Mouse (Mus musculus) limb, embryonic 10.5 days (tissue): ENCODE data around the gene Lgalsl. TPM values are rescaled to one million over a fixed set of nuclear protein-coding genes. Genes with fewer than 3 reads are reported as not detected.

Source experiments
- DNase-seq: peaks from one replicate; pipeline ENCODE4 v3.0.0-alpha.2; 2017; ENCODE audit warnings: low spot score
- H3K27ac ChIP-seq: fragments of 300-500 bp; sonication (generic); 2 replicates; pipeline ENCODE4 v1.5.1; 2016; ENCODE audit warnings: mild to moderate bottlenecking
- H3K27me3 ChIP-seq: fragments of 300-500 bp; sonication (generic); 2 replicates; pipeline ENCODE4 v1.6.1; 2016; ENCODE audit warnings: low read depth, mild to moderate bottlenecking; ENCODE audit not compliant: poor library complexity, severe bottlenecking
- H3K36me3 ChIP-seq: fragments of 300-500 bp; sonication (generic); 2 replicates; pipeline ENCODE4 v1.6.1; 2016; ENCODE audit warnings: mild to moderate bottlenecking, moderate library complexity
- H3K4me1 ChIP-seq: fragments of 300-500 bp; sonication (generic); 2 replicates; pipeline ENCODE4 v1.6.1; 2016
- H3K4me3 ChIP-seq: fragments of 300-500 bp; sonication (generic); 2 replicates; pipeline ENCODE4 v1.5.1; 2016; ENCODE audit warnings: mild to moderate bottlenecking, moderate library complexity
- H3K9me3 ChIP-seq: fragments of 300-500 bp; sonication (generic); replicated peaks from 2 replicates; pipeline ENCODE4 v1.6.1; 2016; ENCODE audit warnings: mild to moderate bottlenecking
- WGBS: fragments of 180-500 bp; shearing (Covaris S2); methylation state at CpG from one replicate; pipeline ENCODE4 v1.1.7; 2016; 5-methylcytosine and 5-hydroxymethylcytosine counted together
- polyA plus RNA-seq: library from polyadenylated mRNA; unstranded; fragments of >200 nt; fragmentation: Nextera tagmentation; extraction: Ambion mirVana; gene quantifications from 2 replicates; pipeline ENCODE4 v1.2.1, GENCODE M21; 2016

Lgalsl gene
- polyA plus RNA-seq = 29.8 and 31.3 TPM in 2 replicates

DNA sequence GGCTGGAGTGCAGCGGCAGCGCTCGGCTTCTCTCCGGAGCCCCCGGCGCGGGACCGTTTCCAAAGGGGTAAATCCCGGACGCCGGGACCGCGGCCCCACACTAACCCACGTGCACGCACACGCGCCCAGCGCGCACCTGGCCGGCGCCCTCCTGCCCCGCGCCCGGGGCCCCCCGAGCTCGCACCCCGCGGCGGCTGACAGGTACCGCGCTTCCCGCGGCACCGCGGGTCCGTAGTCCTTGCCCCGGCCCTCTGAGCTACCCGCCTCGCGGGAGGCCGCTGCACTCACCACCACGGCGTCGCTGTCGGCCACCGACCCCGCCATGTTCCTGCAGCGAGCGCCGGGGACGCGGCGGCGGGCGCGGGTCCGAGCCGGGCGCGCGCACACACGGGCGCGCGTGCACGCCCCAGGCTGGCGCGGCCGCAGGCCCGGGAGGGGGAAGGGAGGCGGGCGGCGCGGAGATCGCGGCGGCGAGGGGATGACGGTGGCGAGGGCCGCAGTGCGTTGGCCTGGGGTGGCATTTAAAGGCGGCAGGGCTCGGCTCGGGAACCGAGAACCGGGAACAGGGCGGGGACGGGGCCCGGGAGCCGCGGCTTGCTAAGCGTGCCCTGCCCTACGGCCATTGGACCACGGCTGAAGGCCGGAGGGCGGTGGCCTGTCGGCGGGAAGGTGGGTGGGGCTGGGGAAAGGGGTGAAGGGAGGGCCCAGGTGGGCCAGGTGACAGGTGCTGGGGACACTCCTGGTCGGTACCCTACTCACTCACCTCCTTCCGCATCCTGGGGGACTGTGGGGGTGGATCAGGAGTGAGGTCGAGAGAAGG, at the start of gene Lgalsl:
TSS of gene Lgalsl (minus strand) at position 371 of the 820 bp plus-strand sequence.
- H3K27me3 ChIP-seq = peaks cover 16% of the 10 kb centered on the region; the same call in 1 of the 2 replicates
- peak within 1 kb of the TSS; percentile 73 for H3K4me3 ChIP-seq
- under 1% methylated on average over 102 of the region's 102 CpGs for WGBS

DNA sequence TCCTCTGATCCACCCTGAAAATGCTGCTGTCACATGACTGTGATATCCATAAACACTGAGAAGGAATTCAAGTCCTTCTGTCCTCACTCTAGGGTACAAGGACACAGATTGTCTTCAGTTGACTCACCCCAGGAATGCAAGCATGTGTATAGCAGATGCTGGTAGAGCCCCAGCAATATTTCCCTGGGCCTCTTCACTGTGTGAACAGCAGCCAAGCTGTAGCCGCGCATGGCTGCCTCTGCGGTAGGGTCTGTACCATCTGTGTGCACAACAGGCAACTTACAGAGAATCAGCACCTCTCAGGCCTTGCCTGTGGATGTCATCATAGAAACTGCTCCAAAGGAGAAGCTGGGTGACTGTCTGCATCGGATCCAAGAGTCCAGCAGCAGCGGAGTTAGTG, 47.8 kb upstream of the Lgalsl start:
- H3K27me3 ChIP-seq = no peaks in the 10 kb centered on the region
- no peaks in the 10 kb centered on the region for H3K9me3 ChIP-seq
- peaks cover 5% of the 10 kb centered on the region; the same call in 1 of the 2 replicates for H3K4me1 ChIP-seq
- H3K4me3 ChIP-seq = no peak overlapping the region
- no peaks in the 10 kb centered on the region for H3K36me3 ChIP-seq
- 95% methylated on average over 5 of the region's 5 CpGs for WGBS
- DNase-seq = no peak
- no peak overlapping the region for H3K27ac ChIP-seq

More for the DNA sequence above, at the start of gene Lgalsl:
- DNase-seq = peak; percentile 83
- Histone ChIP-seq H3K9me3 (no peaks in the 10 kb centered on the region), H3K27ac (peak within 1 kb of the TSS; percentile 96), H3K36me3 (peaks cover 31% of the 10 kb centered on the region), H3K4me1 (peaks cover 36% of the 10 kb centered on the region)

DNA sequence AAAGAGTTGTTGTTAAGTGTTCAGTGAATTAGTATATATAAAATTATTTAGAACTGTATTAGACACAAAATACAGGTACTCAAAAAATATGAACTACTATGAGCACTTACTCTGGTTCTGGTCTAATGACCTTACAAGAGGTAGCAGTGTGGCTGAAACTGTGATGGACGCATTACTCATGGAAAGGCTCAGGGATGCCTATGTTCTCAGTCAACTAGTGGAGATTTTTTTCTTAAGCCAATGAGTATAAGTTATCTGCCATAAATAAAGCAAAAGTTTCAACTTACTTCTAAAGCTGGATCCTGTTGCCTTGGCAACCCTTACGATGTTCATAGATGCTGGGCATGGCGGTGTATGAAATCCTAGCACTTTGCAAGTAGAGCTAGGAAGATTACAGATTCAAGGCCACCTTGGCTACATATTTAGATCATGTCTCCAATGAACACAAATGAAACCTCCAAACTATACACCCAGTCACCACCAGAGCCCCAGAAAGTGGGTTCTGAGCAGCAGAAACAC, 46.8 kb upstream of the Lgalsl start:
- Histone ChIP-seq H3K4me3 (no peak overlapping the region), H3K9me3 (no peaks in the 10 kb centered on the region), H3K27me3 (no peaks in the 10 kb centered on the region), H3K4me1 (peaks cover 2% of the 10 kb centered on the region; the same call in 1 of the 2 replicates), H3K27ac (no peak overlapping the region), H3K36me3 (no peaks in the 10 kb centered on the region)
- no peak for DNase-seq
- WGBS = 91% methylated on average over 3 of the region's 3 CpGs

DNA sequence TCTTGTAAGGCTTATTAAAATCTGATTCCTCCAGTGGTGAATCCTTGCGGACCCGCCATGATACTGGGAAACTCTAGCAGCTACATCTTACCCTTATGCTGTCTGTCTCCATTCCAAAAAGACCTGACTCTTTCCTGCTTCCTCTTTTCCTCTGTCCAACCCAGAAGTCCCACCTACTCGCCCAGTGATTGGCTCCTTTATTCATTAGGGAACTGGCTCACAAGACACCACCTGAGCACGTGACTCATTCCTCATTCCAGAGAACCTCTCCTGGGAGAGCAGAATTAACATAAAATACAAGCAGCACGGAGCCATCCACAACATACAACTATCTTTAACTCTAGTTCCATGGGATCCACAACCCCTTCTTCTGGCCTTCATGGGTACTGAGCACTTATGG, 42.5 kb upstream of the Lgalsl start:
- H3K27me3 ChIP-seq = no peaks in the 10 kb centered on the region
- WGBS = 80% methylated on average over 5 of the region's 5 CpGs

DNA sequence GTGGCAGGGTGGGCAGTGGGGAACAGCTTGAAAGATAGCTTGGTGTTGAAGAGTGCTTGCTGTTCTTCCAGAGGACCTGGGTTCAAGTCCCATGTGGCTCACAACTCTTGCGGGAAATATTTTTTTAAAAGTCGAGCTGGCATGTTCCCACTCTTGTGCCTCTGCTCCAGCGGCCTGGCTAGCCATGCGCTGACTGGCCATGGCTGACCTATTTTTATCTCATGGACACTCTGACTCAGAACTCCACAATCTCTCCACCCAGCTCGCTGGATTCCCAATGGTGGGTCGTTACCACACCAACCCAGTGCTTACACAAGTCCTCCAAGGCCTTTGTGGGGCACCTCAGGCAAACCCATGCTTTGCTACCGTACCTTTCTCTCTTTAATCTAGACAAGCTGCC, 42.1 kb upstream of the Lgalsl start:
- no peaks in the 10 kb centered on the region for H3K9me3 ChIP-seq
- no peak for DNase-seq
- H3K27me3 ChIP-seq = no peaks in the 10 kb centered on the region
- no peak overlapping the region for H3K27ac ChIP-seq
- H3K36me3 ChIP-seq = no peaks in the 10 kb centered on the region
- WGBS = 89% methylated on average over 7 of the region's 7 CpGs
- no peaks in the 10 kb centered on the region for H3K4me1 ChIP-seq
- no peak overlapping the region for H3K4me3 ChIP-seq

More for the DNA sequence above, 42.5 kb upstream of the Lgalsl start:
- no peak overlapping the region for H3K27ac ChIP-seq
- no peak for DNase-seq
- H3K4me3 ChIP-seq = no peak overlapping the region
- H3K9me3 ChIP-seq = no peaks in the 10 kb centered on the region
- no peaks in the 10 kb centered on the region for H3K4me1 ChIP-seq
- no peaks in the 10 kb centered on the region for H3K36me3 ChIP-seq

DNA sequence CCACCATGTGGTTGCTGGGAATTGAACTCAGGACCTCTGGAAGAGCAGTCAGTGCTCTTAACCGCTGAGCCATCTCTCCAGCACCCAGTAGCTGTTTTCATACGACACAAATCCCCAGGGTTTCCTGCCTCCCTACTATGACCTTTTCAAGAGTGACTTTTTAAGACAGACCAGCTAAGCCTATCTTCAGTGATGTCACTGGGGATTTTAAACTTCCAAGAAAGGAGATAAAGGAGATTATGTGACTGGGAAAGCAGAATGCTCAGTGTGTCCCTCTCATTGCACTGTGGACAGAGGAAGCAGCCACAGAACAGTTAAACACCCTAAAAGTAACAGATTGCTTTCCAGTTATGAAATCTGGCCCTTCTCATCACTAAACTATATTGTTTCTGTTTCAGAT, 41.6 kb upstream of the Lgalsl start:
- Histone ChIP-seq H3K4me3 (no peak overlapping the region), H3K27me3 (no peaks in the 10 kb centered on the region), H3K27ac (no peak overlapping the region), H3K9me3 (no peaks in the 10 kb centered on the region), H3K36me3 (no peaks in the 10 kb centered on the region), H3K4me1 (no peaks in the 10 kb centered on the region)
- DNase-seq = no peak
- WGBS = 90% methylated on average over 2 of the region's 2 CpGs

DNA sequence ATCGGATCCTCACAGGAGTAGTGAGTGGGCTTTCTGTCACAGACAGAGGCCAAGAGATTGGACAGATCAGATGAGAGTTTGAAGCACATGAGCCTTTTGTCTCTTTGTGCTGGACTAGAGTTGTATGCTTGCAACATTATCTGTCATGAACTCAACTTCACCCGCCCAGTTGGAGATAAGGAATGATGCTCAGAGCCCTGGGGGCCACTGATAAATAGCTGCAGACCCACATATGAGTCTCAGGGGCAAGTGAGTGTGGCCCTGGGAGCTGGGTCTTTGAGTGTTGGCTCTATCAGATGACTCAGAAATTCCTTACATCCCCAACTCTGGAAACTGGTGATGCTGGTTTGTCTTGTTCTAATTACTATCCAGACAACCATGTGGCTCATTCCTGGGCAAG, 39.1 kb upstream of the Lgalsl start:
- Histone ChIP-seq H3K27ac (no peak overlapping the region), H3K9me3 (no peaks in the 10 kb centered on the region), H3K27me3 (no peaks in the 10 kb centered on the region), H3K4me1 (peaks cover 3% of the 10 kb centered on the region; the same call in 1 of the 2 replicates), H3K36me3 (no peaks in the 10 kb centered on the region), H3K4me3 (no peak overlapping the region)
- WGBS = 78% methylated on average over 2 of the region's 2 CpGs
- no peak for DNase-seq

DNA sequence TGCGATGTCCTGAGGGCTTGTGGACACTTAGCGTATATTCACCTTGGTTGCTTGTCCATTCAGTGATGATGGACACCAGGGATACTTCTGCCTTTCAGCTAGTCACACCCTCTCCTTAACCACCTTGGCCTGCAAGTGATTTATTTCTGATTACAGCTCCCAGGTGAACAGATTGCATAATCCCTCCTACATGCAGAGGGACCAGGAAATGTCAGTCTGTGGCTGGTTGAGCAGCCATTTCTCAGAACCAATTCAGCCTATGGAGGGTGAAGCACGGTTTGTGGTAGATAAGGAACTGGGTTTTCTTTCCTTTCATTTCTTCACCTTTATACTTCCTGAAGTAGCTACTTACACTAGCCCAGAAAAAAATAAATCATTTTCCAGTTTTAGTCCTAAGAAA, 34.6 kb upstream of the Lgalsl start:
- WGBS = 90% methylated on average over 3 of the region's 3 CpGs
- Histone ChIP-seq H3K4me3 (no peak overlapping the region), H3K9me3 (no peaks in the 10 kb centered on the region), H3K36me3 (no peaks in the 10 kb centered on the region), H3K4me1 (peaks cover 8% of the 10 kb centered on the region), H3K27ac (no peak overlapping the region), H3K27me3 (no peaks in the 10 kb centered on the region)
- no peak for DNase-seq

DNA sequence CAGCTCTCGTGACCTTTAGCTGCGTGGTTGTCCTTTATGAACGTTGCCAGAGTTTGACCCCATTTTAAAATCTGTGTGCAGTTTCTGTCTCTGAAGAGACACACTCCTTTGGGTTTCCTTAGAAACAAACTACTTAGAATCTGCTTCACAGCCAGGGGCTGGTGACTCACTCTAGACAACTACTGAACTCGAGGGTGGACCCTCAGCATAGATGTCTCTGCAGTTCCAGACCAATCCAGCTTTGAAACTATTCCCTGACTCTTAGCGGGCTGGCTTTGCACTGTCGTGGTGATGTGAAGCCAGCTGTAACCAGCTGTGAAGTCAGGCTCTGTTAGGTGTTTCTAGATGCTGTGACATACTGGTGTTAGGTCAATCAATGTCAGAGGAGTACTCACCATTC, 33.8 kb upstream of the Lgalsl start:
- Histone ChIP-seq H3K4me3 (no peak overlapping the region), H3K27ac (no peak overlapping the region), H3K36me3 (no peaks in the 10 kb centered on the region), H3K9me3 (no peaks in the 10 kb centered on the region), H3K4me1 (peaks cover 13% of the 10 kb centered on the region), H3K27me3 (no peaks in the 10 kb centered on the region)
- WGBS = 70% methylated on average over 6 of the region's 6 CpGs
- DNase-seq = no peak

DNA sequence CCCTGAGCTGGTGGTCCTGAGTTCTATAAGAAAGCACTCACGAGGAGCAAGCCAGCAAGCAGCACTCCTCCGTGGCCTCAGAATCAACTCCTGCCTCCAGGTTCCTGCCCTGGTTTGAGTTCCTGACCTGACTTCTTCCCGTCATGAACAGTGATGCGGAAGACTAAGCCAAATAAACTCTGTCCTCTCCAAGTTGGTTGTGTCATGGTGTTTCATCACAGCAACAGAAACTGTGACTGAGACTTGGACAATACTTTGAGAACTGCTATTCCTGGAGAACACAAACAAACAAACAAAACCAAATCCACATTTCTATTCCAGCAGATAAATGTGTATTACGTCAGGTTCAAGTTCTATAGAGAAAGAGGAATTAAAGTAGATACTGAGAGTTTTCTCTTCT, 31.2 kb upstream of the Lgalsl start:
- DNase-seq = no peak
- H3K9me3 ChIP-seq = no peaks in the 10 kb centered on the region
- H3K4me1 ChIP-seq = peaks cover 27% of the 10 kb centered on the region
- no peak overlapping the region for H3K4me3 ChIP-seq
- H3K36me3 ChIP-seq = no peaks in the 10 kb centered on the region
- H3K27ac ChIP-seq = no peak overlapping the region
- H3K27me3 ChIP-seq = no peaks in the 10 kb centered on the region
- WGBS = 93% methylated on average over 5 of the region's 5 CpGs

DNA sequence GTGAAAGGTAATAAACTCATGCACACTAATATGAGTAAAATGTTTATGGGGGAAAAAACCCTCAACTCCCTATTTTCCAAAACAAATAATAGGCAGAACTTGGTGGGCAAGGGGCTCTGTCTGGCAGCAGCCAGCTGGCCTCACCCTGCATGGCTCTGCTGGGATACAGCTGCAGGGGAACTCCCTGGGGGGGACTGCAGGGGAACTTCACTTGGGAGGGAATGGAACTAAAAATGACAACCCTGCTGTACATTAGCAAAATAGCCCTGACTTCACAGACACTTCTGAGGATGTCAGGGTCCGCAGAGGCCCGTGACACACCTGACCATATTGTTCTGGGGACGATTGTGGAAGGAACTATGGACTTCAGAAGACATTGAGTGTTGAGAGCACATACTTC, 29.5 kb upstream of the Lgalsl start:
- Histone ChIP-seq H3K27ac (no peak overlapping the region), H3K4me1 (peaks cover 28% of the 10 kb centered on the region), H3K9me3 (no peaks in the 10 kb centered on the region), H3K36me3 (no peaks in the 10 kb centered on the region), H3K4me3 (no peak overlapping the region), H3K27me3 (no peaks in the 10 kb centered on the region)
- 88% methylated on average over 3 of the region's 3 CpGs for whole genome bisulfite sequencing
- no peak for DNase-seq

DNA sequence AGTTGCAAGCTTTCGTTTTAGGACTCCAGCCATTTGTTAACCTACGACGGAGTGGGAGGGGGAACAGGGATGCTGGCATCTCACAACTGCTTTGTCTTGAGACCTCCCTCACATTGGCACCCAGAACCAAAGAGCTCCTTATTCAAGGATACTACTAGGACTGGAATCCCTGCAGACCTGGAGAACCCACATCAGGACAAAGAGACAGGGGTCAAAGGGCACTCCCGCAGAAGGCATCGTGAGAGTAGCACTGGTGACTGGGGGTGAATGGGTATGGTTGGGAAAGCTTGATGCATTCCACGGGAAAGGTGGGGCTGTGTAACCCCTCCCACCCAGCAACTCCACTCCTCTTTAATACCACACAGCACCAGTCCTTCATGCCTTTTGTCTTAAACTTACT, 29.0 kb upstream of the Lgalsl start:
- H3K4me3 ChIP-seq = no peak overlapping the region
- 0 out of 2 replicates have a peak overlapping the region, but pooled peaks have one; percentile 72 for H3K27ac ChIP-seq
- H3K36me3 ChIP-seq = no peaks in the 10 kb centered on the region
- DNase-seq = no peak
- no peaks in the 10 kb centered on the region for H3K9me3 ChIP-seq
- WGBS = 57% methylated on average over 6 of the region's 6 CpGs
- H3K4me1 ChIP-seq = peaks cover 30% of the 10 kb centered on the region
- no peaks in the 10 kb centered on the region for H3K27me3 ChIP-seq

DNA sequence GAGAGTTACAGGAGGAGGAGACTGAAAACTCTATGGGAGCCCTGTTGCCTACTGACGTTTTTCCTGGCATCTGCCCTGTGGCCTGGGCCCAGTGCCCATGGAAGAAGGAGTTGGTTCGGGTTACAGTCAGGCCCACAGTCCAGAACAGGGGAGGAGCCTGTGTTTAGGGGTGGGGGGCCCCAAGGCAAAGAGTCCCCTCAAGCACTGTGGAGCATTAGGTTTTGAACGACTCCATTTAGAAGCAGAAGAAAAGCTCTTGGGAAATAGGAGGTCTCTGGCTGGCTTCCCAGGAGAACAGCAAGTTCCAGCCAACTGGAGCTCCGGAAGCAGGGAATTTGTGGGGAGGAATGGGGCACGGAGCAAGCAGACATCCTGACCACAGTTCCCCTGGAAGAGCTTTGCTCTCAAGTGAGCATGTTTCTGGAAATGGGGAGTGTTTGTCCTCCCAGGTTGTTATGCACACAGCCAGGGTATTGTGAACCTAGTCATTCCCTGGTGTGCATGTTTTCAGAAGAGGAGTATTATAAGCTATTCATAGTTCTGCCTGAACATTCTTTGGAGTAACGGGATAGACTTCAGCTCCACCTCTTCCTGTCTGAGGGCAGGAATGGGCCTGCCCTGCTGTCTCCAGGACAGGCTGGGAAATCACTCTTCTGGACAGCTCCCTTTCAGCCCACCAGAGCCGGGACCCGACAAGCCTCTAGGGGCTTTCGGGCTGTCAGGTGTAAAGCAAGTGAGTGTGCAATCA, 28.2 kb upstream of the Lgalsl start:
- Histone ChIP-seq H3K4me1 (peaks cover 30% of the 10 kb centered on the region), H3K27ac (peak overlapping the region; percentile 72), H3K36me3 (no peaks in the 10 kb centered on the region), H3K4me3 (no peak overlapping the region), H3K27me3 (no peaks in the 10 kb centered on the region), H3K9me3 (no peaks in the 10 kb centered on the region)
- WGBS = 27% methylated on average over 9 of the region's 9 CpGs
- peak; percentile 46 for DNase-seq
